Mouse (Mus musculus) neutrophil, adult 5-6 weeks (primary cell): ENCODE results near the gene Olfr248. TPM values are rescaled to one million over a fixed set of nuclear protein-coding genes. Genes with fewer than 3 reads are reported as not detected.
"Not testable (repeated sequence)": the region's sequence is repeated elsewhere in the genome, so short reads cannot be mapped to it uniquely, and the experiment has no call there.

Source experiments
- ATAC-seq: fragments of 151-379, 151-347 bp; 2 replicates; pipeline ENCODE4 v1.8.0; 2017; ENCODE audit warnings: mild to moderate bottlenecking, moderate TSS enrichment; ENCODE audit not compliant: insufficient number of reproducible peaks, poor library complexity, low FRiP score, severe bottlenecking; ENCODE audit errors: extremely low read depth
- total RNA-seq: library from RNA; stranded (forward); fragments of 200-1000 nt; gene quantifications from 2 replicates; pipeline ENCODE4 v1.2.3, GENCODE M21; 2017

Gene Olfr248
- total RNA-seq, result not detected in 2 replicates

- ATAC-seq, result no peak
Measured at GRCm38 (mm10) chr1:174390746-174391145, at the start of gene Olfr248. TSS of gene Olfr248 (plus strand) at chr1:174391046.

- ATAC-seq, result not testable (repeated sequence)
Measured at GRCm38 (mm10) chr1:174353636-174354035, 37.2 kb upstream of the Olfr248 start.

- ATAC-seq, result no peak
Measured at GRCm38 (mm10) chr1:174354640-174355039, 36.2 kb upstream of the Olfr248 start.

- no peak for ATAC-seq
Measured at GRCm38 (mm10) chr1:174364882-174365451, 25.9 kb upstream of the Olfr248 start, which contains the start of gene Olfr417. TSS of gene Olfr417 (plus strand) at chr1:174365122.

- ATAC-seq, result no peak
Measured at GRCm38 (mm10) chr1:174373799-174374198, 17.0 kb upstream of the Olfr248 start.

- no peak for ATAC-seq
Measured at GRCm38 (mm10) chr1:174422959-174423358, 32.1 kb downstream of the Olfr248 start.

- ATAC-seq, result no peak
Measured at GRCm38 (mm10) chr1:174423764-174424163, 32.9 kb downstream of the Olfr248 start, which contains the start of gene Olfr414. TSS of gene Olfr414 (plus strand) at chr1:174424064.

GRCm38 (mm10) chr1:174426180-174426986, 35.5 kb downstream of the Olfr248 start:
- ATAC-seq, result no peak

GRCm38 (mm10) chr1:174427402-174427801, 36.6 kb downstream of the Olfr248 start:
- no peak for ATAC-seq

GRCm38 (mm10) chr1:174428407-174428806, 37.6 kb downstream of the Olfr248 start:
- no peak for ATAC-seq

- ATAC-seq, result no peak
Measured at GRCm38 (mm10) chr1:174434121-174434520, 43.3 kb downstream of the Olfr248 start.

Other genes with a start within 250 kb of the Olfr248 start
- not detected in 2 replicates for gene Olfr420, start 235.4 kb upstream of the Olfr248 start, total RNA-seq
- 5.7 and 5.9 TPM in 2 replicates for gene Spta1, start 218.3 kb upstream of the Olfr248 start, total RNA-seq
- gene Olfr419, start 139.0 kb upstream of the Olfr248 start, total RNA-seq, result not detected in 2 replicates
- gene Mptx1, start 60.5 kb upstream of the Olfr248 start, total RNA-seq, result not detected in 2 replicates
- gene Olfr417, start 25.9 kb upstream of the Olfr248 start, total RNA-seq, result not detected in 2 replicates
- gene Olfr414, start 33.0 kb downstream of the Olfr248 start, total RNA-seq, result not detected in 2 replicates
- 0.23 TPM in 1 of 2 replicates, not detected in the other for gene Olfr220, start 51.0 kb downstream of the Olfr248 start, total RNA-seq
- 0.12 TPM in 1 of 2 replicates, not detected in the other for gene Fmn2, start 110.8 kb downstream of the Olfr248 start, total RNA-seq